ENCODE assay signal across 8 mouse cellular contexts in genomic region chr19:57118785-57119565, GRCm38 (mm10).
DNase-seq lines count a peak whose midpoint lies in the region; ATAC-seq and TF ChIP-seq lines count a peak whose summit lies in the region.

No protein-coding gene starts in this region.

- H3K36me3 ChIP-seq in heart, embryonic 14.5 days (ENCODE audit: control insufficient read depth, insufficient read depth, low read length) = peaks cover 3% of the 10 kb centered on the region; the same call in 1 of the 2 replicates
- no peaks in the 10 kb centered on the region for H3K36me3 ChIP-seq in kidney, embryonic 16.5 days (ENCODE audit: insufficient read depth, low read length)
- H3K36me3 ChIP-seq in limb, embryonic 15.5 days = no peaks in the 10 kb centered on the region
- H3K36me3 ChIP-seq in midbrain, postnatal 0 days (ENCODE audit: insufficient read depth, low read length) = no peaks in the 10 kb centered on the region

- H3K4me3 ChIP-seq in embryonic fibroblast, embryonic 13.5 days (ENCODE audit: insufficient read depth, low read length) = peak overlapping the region; percentile 6; the same call in 1 of the 2 replicates
- H3K4me3 ChIP-seq in heart, embryonic 14.5 days (ENCODE audit: control insufficient read depth in 1 of 2, insufficient read depth in 1 of 2, low read depth in 1 of 2, low read length in 2 of 2) = peak overlapping the region; percentile 29 to 30
- peak overlapping the region; percentile 53 for H3K4me3 ChIP-seq in kidney, embryonic 16.5 days (ENCODE audit: low read length)
- peak overlapping the region; percentile 44 for H3K4me3 ChIP-seq in limb, embryonic 15.5 days
- peak overlapping the region; percentile 22; the same call in 1 of the 2 replicates for H3K4me3 ChIP-seq in midbrain, postnatal 0 days (ENCODE audit: low read depth, low read length)

- H3K27ac ChIP-seq in embryonic fibroblast, embryonic 13.5 days (ENCODE audit: insufficient read depth, low read length) = peak overlapping the region; percentile 66
- H3K27ac ChIP-seq in heart, embryonic 14.5 days (replicated peaks in 1 of 2; ENCODE audit: control insufficient read depth in 1 of 2, insufficient read depth in 1 of 2, low read depth in 2 of 2, low read length in 2 of 2) = peak overlapping the region; percentile 48 to 64; a peak in 3 of 4 replicates
- peak overlapping the region; percentile 91 for H3K27ac ChIP-seq in kidney, embryonic 16.5 days (ENCODE audit: low read length)
- H3K27ac ChIP-seq in limb, embryonic 15.5 days = peak overlapping the region; percentile 90
- peak overlapping the region; percentile 44; the same call in 1 of the 2 replicates for H3K27ac ChIP-seq in midbrain, postnatal 0 days (ENCODE audit: low read depth, low read length)

- H3K27me3 ChIP-seq in heart, embryonic 14.5 days (ENCODE audit: control insufficient read depth, insufficient read depth, low read length) = no peaks in the 10 kb centered on the region
- no peaks in the 10 kb centered on the region for H3K27me3 ChIP-seq in kidney, embryonic 16.5 days (ENCODE audit: insufficient read depth, low read length)
- H3K27me3 ChIP-seq in limb, embryonic 15.5 days = no peaks in the 10 kb centered on the region
- no peaks in the 10 kb centered on the region for H3K27me3 ChIP-seq in midbrain, postnatal 0 days (ENCODE audit: insufficient read depth, low read length)

- WGBS in heart, embryonic 14.5 days = 45% methylated on average over 22 of the region's 22 CpGs
- WGBS in kidney, embryonic 16.5 days = 33% methylated on average over 22 of the region's 22 CpGs
- WGBS in limb, embryonic 15.5 days = 35% methylated on average over 22 of the region's 22 CpGs
- WGBS in midbrain, postnatal 0 days = 36% methylated on average over 22 of the region's 22 CpGs

- peak; percentile 76 for TF ChIP-seq POLR2A in embryonic fibroblast, embryonic 13.5 days (IDR thresholded peaks at IDR 0.05; ENCODE audit: low read depth, low read length)

- peak overlapping the region; percentile 57 for H3K4me2 ChIP-seq in heart, embryonic 14.5 days (ENCODE audit: low read length)
- peak overlapping the region; percentile 64 for H3K4me2 ChIP-seq in kidney, embryonic 16.5 days (replicated peaks; ENCODE audit: low read depth, low read length)
- peak overlapping the region; percentile 60 for H3K4me2 ChIP-seq in limb, embryonic 15.5 days
- peak overlapping the region; percentile 40 for H3K4me2 ChIP-seq in midbrain, postnatal 0 days (ENCODE audit: low read depth, low read length, poor library complexity, severe bottlenecking)

- H3K4me1 ChIP-seq in embryonic fibroblast, embryonic 13.5 days (ENCODE audit: control insufficient read depth, insufficient read depth, low read length) = peaks cover 9% of the 10 kb centered on the region
- peaks cover 39 to 49% of the 10 kb centered on the region in 2 experiments for H3K4me1 ChIP-seq in heart, embryonic 14.5 days (ENCODE audit: control insufficient read depth in 2 of 2, insufficient read depth in 2 of 2, low read length in 2 of 2)
- H3K4me1 ChIP-seq in kidney, embryonic 16.5 days (ENCODE audit: insufficient read depth, low read length) = peaks cover 64% of the 10 kb centered on the region
- H3K4me1 ChIP-seq in limb, embryonic 15.5 days = peaks cover 63% of the 10 kb centered on the region
- peaks cover 5% of the 10 kb centered on the region; the same call in 1 of the 2 replicates for H3K4me1 ChIP-seq in midbrain, postnatal 0 days (ENCODE audit: insufficient read depth, low read length)

- H3K9ac ChIP-seq in heart, embryonic 14.5 days (ENCODE audit: low read length) = peak overlapping the region; percentile 60
- H3K9ac ChIP-seq in kidney, embryonic 16.5 days (replicated peaks; ENCODE audit: low read length) = peak overlapping the region; percentile 73
- peak overlapping the region; percentile 44 for H3K9ac ChIP-seq in limb, embryonic 15.5 days
- H3K9ac ChIP-seq in midbrain, postnatal 0 days (replicated peaks; ENCODE audit: low read length, poor library complexity, severe bottlenecking) = no peak overlapping the region

- no peak for TF ChIP-seq CTCF in embryonic fibroblast, embryonic 13.5 days (IDR thresholded peaks at IDR 0.05; ENCODE audit: borderline replicate concordance, insufficient read depth, low read length)
- TF ChIP-seq CTCF in midbrain, postnatal 0 days (IDR thresholded peaks at IDR 0.05) = no peak

- H3K9me3 ChIP-seq in heart, embryonic 14.5 days (ENCODE audit: control insufficient read depth, low read length) = no peaks in the 10 kb centered on the region
- no peaks in the 10 kb centered on the region for H3K9me3 ChIP-seq in kidney, embryonic 16.5 days (ENCODE audit: low read length)
- H3K9me3 ChIP-seq in limb, embryonic 15.5 days = no peaks in the 10 kb centered on the region
- H3K9me3 ChIP-seq in midbrain, postnatal 0 days (ENCODE audit: low read length) = no peaks in the 10 kb centered on the region

- peak; percentile 55 for DNase-seq in testis, postnatal 10 days (ENCODE audit: low spot score)
- no peak for DNase-seq in testis, postnatal 14 days (ENCODE audit: low spot score)
- DNase-seq in midbrain, postnatal 0 days (ENCODE audit: low spot score) = peak; percentile 78
- DNase-seq in spleen, postnatal 10 days (ENCODE audit: low spot score in 2 of 2) = peak; percentile 50 to 82

- ATAC-seq in heart, embryonic 14.5 days (ENCODE audit: insufficient number of reproducible peaks, insufficient read depth, low FRiP score, low read depth) = no peak
- peak; percentile 90 for ATAC-seq in kidney, embryonic 16.5 days (ENCODE audit: low FRiP score, low TSS enrichment)
- ATAC-seq in limb, embryonic 15.5 days (ENCODE audit: insufficient number of reproducible peaks, low FRiP score, low TSS enrichment, low read depth) = peak; percentile 59; the same call in 1 of the 2 replicates
- peak; percentile 42; the same call in 1 of the 2 replicates for ATAC-seq in midbrain, postnatal 0 days (ENCODE audit: low FRiP score)
